Mouse (Mus musculus) liver, adult 2 months (tissue): ENCODE results near the gene Khdrbs1.

ENCODE experiments used
- CTCF ChIP-seq: fragments of 200-500 bp; IDR thresholded peaks from 2 replicates; pipeline ENCODE4 v1.5.1; 2011; ENCODE audit warnings: low read depth, low read length, control low read depth
- POLR2A ChIP-seq: fragments of 200-500 bp; IDR thresholded peaks from 2 replicates; pipeline ENCODE4 v1.6.1; 2011; ENCODE audit warnings: low read length, control low read depth; ENCODE audit not compliant: insufficient read depth; ENCODE audit errors: extremely low read depth

- TF ChIP-seq CTCF (no peak), POLR2A (no peak)
These were observed 39.6 kb downstream of the Khdrbs1 start for GRCm38 (mm10) chr4:129702454-129702853.
